Mouse (Mus musculus) MN1 (cell line): ENCODE measurements around the gene Agpat1.
A peak's percentile ranks its signal among the peaks of the same experiment; 100 is the strongest.

ENCODE experiments used
- DNase-seq: peaks from one replicate; pipeline ENCODE4 v3.0.0-alpha.2; 2016; ENCODE audit warnings: low spot score

Agpat1 gene

GRCm38 (mm10) chr17:34604061-34604508 lies at the start of gene Agpat1:
Gene Agpat1 (plus strand): TSS chr17:34604262.
- peak; percentile 100 for DNase-seq

GRCm38 (mm10) chr17:34555483-34555882 lies 48.6 kb upstream of the Agpat1 start:
- DNase-seq: peak; percentile 67

- no peak for DNase-seq
Measured at GRCm38 (mm10) chr17:34556406-34556805, 47.7 kb upstream of the Agpat1 start.

- DNase-seq: no peak
Measured at GRCm38 (mm10) chr17:34557411-34557810, 46.7 kb upstream of the Agpat1 start.

- no peak for DNase-seq
Measured at GRCm38 (mm10) chr17:34559116-34559515, 44.9 kb upstream of the Agpat1 start.

- DNase-seq: no peak
Measured at GRCm38 (mm10) chr17:34559895-34560294, 44.2 kb upstream of the Agpat1 start.

GRCm38 (mm10) chr17:34560438-34560837 lies 43.6 kb upstream of the Agpat1 start:
- no peak for DNase-seq

GRCm38 (mm10) chr17:34561200-34561599 lies 42.9 kb upstream of the Agpat1 start:
- no peak for DNase-seq

GRCm38 (mm10) chr17:34562595-34562994 lies 41.5 kb upstream of the Agpat1 start:
- no peak for DNase-seq

- no peak for DNase-seq
Measured at GRCm38 (mm10) chr17:34563354-34563753, 40.7 kb upstream of the Agpat1 start.

- DNase-seq: no peak
Measured at GRCm38 (mm10) chr17:34564003-34564421, 40.0 kb upstream of the Agpat1 start, which contains the start of gene Notch4. Gene Notch4 (plus strand): TSS chr17:34564268.

- DNase-seq: no peak
Measured at GRCm38 (mm10) chr17:34564796-34565195, 39.3 kb upstream of the Agpat1 start.

- DNase-seq: no peak
Measured at GRCm38 (mm10) chr17:34567311-34567710, 36.8 kb upstream of the Agpat1 start.

- no peak for DNase-seq
Measured at GRCm38 (mm10) chr17:34568421-34568820, 35.6 kb upstream of the Agpat1 start.

GRCm38 (mm10) chr17:34569919-34570318 lies 34.1 kb upstream of the Agpat1 start:
- no peak for DNase-seq

- DNase-seq: no peak
Measured at GRCm38 (mm10) chr17:34571875-34572274, 32.2 kb upstream of the Agpat1 start.

- DNase-seq: no peak
Measured at GRCm38 (mm10) chr17:34572361-34572760, 31.7 kb upstream of the Agpat1 start.

- no peak for DNase-seq
Measured at GRCm38 (mm10) chr17:34576577-34576976, 27.5 kb upstream of the Agpat1 start.

GRCm38 (mm10) chr17:34578070-34578469 lies 26.0 kb upstream of the Agpat1 start:
- DNase-seq: no peak

- DNase-seq: no peak
Measured at GRCm38 (mm10) chr17:34582528-34582927, 21.5 kb upstream of the Agpat1 start.

- no peak for DNase-seq
Measured at GRCm38 (mm10) chr17:34583397-34583796, 20.7 kb upstream of the Agpat1 start.

GRCm38 (mm10) chr17:34583819-34584218 lies 20.2 kb upstream of the Agpat1 start:
- no peak for DNase-seq

GRCm38 (mm10) chr17:34585121-34585520 lies 18.9 kb upstream of the Agpat1 start:
- DNase-seq: no peak

- no peak for DNase-seq
Measured at GRCm38 (mm10) chr17:34585877-34586771, 17.9 kb upstream of the Agpat1 start.
